Mouse (Mus musculus) macrophage (primary cell): Measurements from ENCODE around the gene Tspoap1. TPM values are rescaled to one million over a fixed set of nuclear protein-coding genes. Genes with fewer than 3 reads are reported as not detected.

Source experiments
- H3K27ac ChIP-seq: fragments of 350-480 bp; formaldehyde crosslinking; 2 replicates; pipeline ENCODE4 v1.9.0; 2021
- H3K36me3 ChIP-seq: fragments of 350-480 bp; formaldehyde crosslinking; 2 replicates; pipeline ENCODE4 v1.9.0; 2021; ENCODE audit errors: inconsistent target
- H3K4me3 ChIP-seq: fragments of 350-480 bp; formaldehyde crosslinking; 2 replicates; pipeline ENCODE4 v1.9.0; 2021; ENCODE audit errors: inconsistent target
- H3K79me2 ChIP-seq: fragments of 350-480 bp; formaldehyde crosslinking; 2 replicates; pipeline ENCODE4 v1.9.0; 2021; ENCODE audit errors: inconsistent target
- WGBS: methylation state at CpG from one replicate; pipeline ENCODE4 v1.1.7; 2026; ENCODE audit warnings: inconsistent platforms; ENCODE audit not compliant: missing documents; 5-methylcytosine and 5-hydroxymethylcytosine counted together
- polyA plus RNA-seq: library from polyadenylated mRNA; stranded (reverse); fragments of 250-400 nt; gene quantifications from 3 replicates; pipeline ENCODE4 v1.2.4, GENCODE M21; 2018; ENCODE audit warnings: inconsistent platforms

Gene Tspoap1
- polyA plus RNA-seq, 1 experiment from 2014 or later, result 0.82 TPM

GRCm38 (mm10) chr11:87750043-87750421 is 10.3 kb upstream of the Tspoap1 start:
- WGBS, result 3% methylated on average over 11 of the region's 11 CpGs
- Histone ChIP-seq H3K4me3 (peak overlapping the region; percentile 22; the same call in 1 of the 2 replicates), H3K36me3 (no peaks in the 10 kb centered on the region), H3K79me2 (peaks cover 33% of the 10 kb centered on the region; the same call in 1 of the 2 replicates), H3K27ac (peak overlapping the region; percentile 99)

- no peaks in the 10 kb centered on the region for H3K36me3 ChIP-seq
- H3K4me3 ChIP-seq, result no peak overlapping the region; the same call in 1 of the 2 replicates
- H3K79me2 ChIP-seq, result peaks cover 36% of the 10 kb centered on the region
- WGBS, result 19% methylated on average over 3 of the region's 3 CpGs
- H3K27ac ChIP-seq, result peak overlapping the region; percentile 99
Measured at GRCm38 (mm10) chr11:87750521-87750920, 9.8 kb upstream of the Tspoap1 start.

GRCm38 (mm10) chr11:87751031-87751430 is 9.3 kb upstream of the Tspoap1 start:
- Histone ChIP-seq H3K27ac (peak overlapping the region; percentile 99), H3K4me3 (no peak overlapping the region), H3K36me3 (no peaks in the 10 kb centered on the region), H3K79me2 (peaks cover 41% of the 10 kb centered on the region)
- 32% methylated on average over 8 of the region's 8 CpGs for WGBS

- Histone ChIP-seq H3K4me3 (no peak overlapping the region), H3K36me3 (no peaks in the 10 kb centered on the region), H3K27ac (peak overlapping the region; percentile 99), H3K79me2 (peaks cover 46% of the 10 kb centered on the region)
- 14% methylated on average over 4 of the region's 4 CpGs for WGBS
Measured at GRCm38 (mm10) chr11:87751491-87751966, 8.8 kb upstream of the Tspoap1 start.

- whole genome bisulfite sequencing, result 81% methylated on average over 1 of the region's 1 CpGs
- no peaks in the 10 kb centered on the region for H3K36me3 ChIP-seq
- H3K4me3 ChIP-seq, result no peak overlapping the region
- peak overlapping the region; percentile 99 for H3K27ac ChIP-seq
- H3K79me2 ChIP-seq, result peaks cover 54% of the 10 kb centered on the region
Measured at GRCm38 (mm10) chr11:87752307-87752706, 8.0 kb upstream of the Tspoap1 start.

GRCm38 (mm10) chr11:87753255-87753654 is 7.1 kb upstream of the Tspoap1 start:
- Histone ChIP-seq H3K27ac (no peak overlapping the region), H3K79me2 (peaks cover 59% of the 10 kb centered on the region), H3K4me3 (no peak overlapping the region), H3K36me3 (no peaks in the 10 kb centered on the region)
- 54% methylated on average over 7 of the region's 8 CpGs for WGBS

- 63% methylated on average over 5 of the region's 5 CpGs for WGBS
- H3K36me3 ChIP-seq, result no peaks in the 10 kb centered on the region
- peaks cover 59% of the 10 kb centered on the region for H3K79me2 ChIP-seq
- H3K27ac ChIP-seq, result peak overlapping the region; percentile 99
- no peak overlapping the region for H3K4me3 ChIP-seq
Measured at GRCm38 (mm10) chr11:87753891-87754501, 6.3 kb upstream of the Tspoap1 start.

- Histone ChIP-seq H3K27ac (peak overlapping the region; percentile 99), H3K36me3 (no peaks in the 10 kb centered on the region), H3K4me3 (peak overlapping the region; percentile 97; the same call in 1 of the 2 replicates), H3K79me2 (peaks cover 59% of the 10 kb centered on the region)
- 0% methylated on average over 4 of the region's 5 CpGs for WGBS
Measured at GRCm38 (mm10) chr11:87754603-87755002, 5.7 kb upstream of the Tspoap1 start.

- peak overlapping the region; percentile 97 for H3K4me3 ChIP-seq
- peak overlapping the region; percentile 99 for H3K27ac ChIP-seq
- H3K79me2 ChIP-seq, result peaks cover 59% of the 10 kb centered on the region
- H3K36me3 ChIP-seq, result no peaks in the 10 kb centered on the region
- WGBS, result under 1% methylated on average over 17 of the region's 17 CpGs
Measured at GRCm38 (mm10) chr11:87755360-87756017, 4.9 kb upstream of the Tspoap1 start.

GRCm38 (mm10) chr11:87756251-87756820 is 4.0 kb upstream of the Tspoap1 start:
- Histone ChIP-seq H3K27ac (peak overlapping the region; percentile 99), H3K4me3 (peak overlapping the region; percentile 97), H3K36me3 (no peaks in the 10 kb centered on the region), H3K79me2 (peaks cover 59% of the 10 kb centered on the region)
- WGBS, result under 1% methylated on average over 15 of the region's 15 CpGs

GRCm38 (mm10) chr11:87757001-87757954 is 3.1 kb upstream of the Tspoap1 start:
- Histone ChIP-seq H3K4me3 (peak overlapping the region; percentile 97), H3K27ac (peak overlapping the region; percentile 99), H3K79me2 (peaks cover 51% of the 10 kb centered on the region), H3K36me3 (no peaks in the 10 kb centered on the region)
- 0% methylated on average over 22 of the region's 25 CpGs for WGBS

GRCm38 (mm10) chr11:87758161-87758911 is 2.0 kb upstream of the Tspoap1 start:
- peaks cover 40% of the 10 kb centered on the region for H3K79me2 ChIP-seq
- H3K4me3 ChIP-seq, result peak overlapping the region; percentile 97; the same call in 1 of the 2 replicates
- no peak overlapping the region for H3K27ac ChIP-seq
- no peaks in the 10 kb centered on the region for H3K36me3 ChIP-seq
- 38% methylated on average over 7 of the region's 7 CpGs for WGBS

GRCm38 (mm10) chr11:87758957-87759608 is 1.3 kb upstream of the Tspoap1 start:
- no peaks in the 10 kb centered on the region for H3K36me3 ChIP-seq
- WGBS, result 11% methylated on average over 3 of the region's 4 CpGs
- no peak overlapping the region for H3K27ac ChIP-seq
- no peak overlapping the region for H3K4me3 ChIP-seq
- peaks cover 35% of the 10 kb centered on the region for H3K79me2 ChIP-seq
